Mouse (Mus musculus) MEL-GATA-1-ER (cell line): ENCODE measurements around the gene Armc7.

Source experiments
- DNase-seq: peaks from one replicate; pipeline ENCODE4 v3.0.0-alpha.2; 2012; ENCODE audit warnings: low read depth; ENCODE audit errors: extremely low read depth

Armc7 gene

GRCm38 (mm10) chr11:115475025-115475757, at the start of gene Armc7:
Armc7 (plus strand) TSS chr11:115475667.
- DNase-seq, result peak; percentile 92

DNA sequence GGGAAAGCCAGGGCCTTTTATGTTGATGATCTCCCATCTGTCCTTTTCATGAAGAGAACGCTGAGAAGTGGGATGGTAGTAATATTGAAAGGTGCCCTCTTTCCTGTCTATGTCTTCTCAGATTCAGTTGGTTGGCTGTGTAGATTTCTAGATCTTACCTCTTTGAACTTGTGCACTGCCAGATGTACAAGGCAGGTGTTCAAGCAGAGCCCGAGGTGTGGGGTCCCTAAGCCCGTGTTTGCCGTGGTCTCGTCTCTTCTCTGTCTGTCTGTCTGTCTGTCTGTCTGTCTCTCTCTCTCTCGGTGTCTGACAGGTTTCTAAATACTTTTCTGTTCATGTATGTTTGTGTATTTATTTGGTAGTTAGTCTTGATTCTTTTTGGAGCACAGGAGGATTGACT, 49.8 kb upstream of the Armc7 start:
- DNase-seq, result no peak

DNA sequence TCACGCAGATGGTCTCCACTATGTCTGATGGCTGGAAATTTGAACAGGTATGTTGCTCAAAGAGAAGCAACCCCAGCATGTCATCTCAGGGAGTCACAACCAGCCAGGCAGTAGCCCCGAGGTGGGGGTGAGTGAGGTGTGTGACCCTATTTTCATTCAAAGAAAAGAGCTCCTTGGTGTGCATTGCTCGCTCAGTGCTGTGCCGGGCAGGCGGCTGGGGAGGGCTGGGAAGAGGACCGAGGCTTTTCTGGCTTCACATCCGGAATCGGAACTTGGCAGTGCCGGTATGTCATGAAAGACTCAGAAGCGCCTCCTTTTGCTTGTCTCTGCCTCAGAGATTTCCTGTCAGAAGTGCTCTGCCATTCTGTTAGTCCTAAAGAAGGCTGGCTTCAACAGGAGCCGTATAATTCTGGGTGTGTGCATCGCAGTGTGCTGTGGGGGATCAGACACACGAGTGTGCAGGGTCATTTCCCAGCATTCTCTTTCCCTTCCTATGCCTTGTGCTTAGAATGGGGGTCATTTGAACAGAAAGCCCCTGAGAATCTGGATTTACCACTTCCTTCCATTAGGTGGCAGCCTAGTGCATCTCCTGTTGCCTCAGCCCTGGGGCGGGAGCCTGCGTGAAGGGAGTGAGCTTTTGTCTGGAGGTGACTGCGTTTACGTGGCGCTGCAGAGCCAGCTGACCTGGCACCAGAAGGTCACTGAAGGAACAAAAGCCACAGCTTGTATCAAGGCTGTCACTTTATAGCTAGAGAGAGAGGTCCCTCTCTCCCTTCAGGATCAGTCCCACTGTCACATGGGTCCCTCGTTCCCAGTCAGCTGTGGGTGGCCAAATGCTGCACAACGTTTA, 47.8 kb upstream of the Armc7 start:
- no peak for DNase-seq

- no peak for DNase-seq
Observed at GRCm38 (mm10) chr11:115429307-115429706, 46.2 kb upstream of the Armc7 start.

DNA sequence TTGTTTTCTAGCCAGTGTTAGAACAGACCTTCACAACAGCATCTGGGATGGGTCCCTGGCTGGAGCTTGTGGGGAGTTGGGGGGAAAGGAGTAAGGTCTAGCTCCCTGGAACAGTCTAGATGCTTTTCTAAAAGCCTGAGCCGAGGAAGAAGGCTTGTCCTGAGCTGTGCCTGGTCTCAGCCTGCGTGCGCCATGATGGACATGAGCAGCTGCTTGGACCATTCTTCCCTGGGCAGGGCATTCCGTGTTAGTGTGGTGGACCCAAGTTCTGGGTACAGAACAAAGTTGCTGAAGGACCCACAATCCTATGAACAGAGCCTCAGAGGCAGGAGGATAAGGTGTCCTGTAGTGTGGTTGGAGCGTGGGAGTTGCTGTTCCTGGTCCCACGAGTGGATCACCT, 44.9 kb upstream of the Armc7 start:
- DNase-seq, result no peak

GRCm38 (mm10) chr11:115432814-115433213, 42.7 kb upstream of the Armc7 start:
- no peak for DNase-seq

GRCm38 (mm10) chr11:115433342-115433741, 42.1 kb upstream of the Armc7 start:
- no peak for DNase-seq

DNA sequence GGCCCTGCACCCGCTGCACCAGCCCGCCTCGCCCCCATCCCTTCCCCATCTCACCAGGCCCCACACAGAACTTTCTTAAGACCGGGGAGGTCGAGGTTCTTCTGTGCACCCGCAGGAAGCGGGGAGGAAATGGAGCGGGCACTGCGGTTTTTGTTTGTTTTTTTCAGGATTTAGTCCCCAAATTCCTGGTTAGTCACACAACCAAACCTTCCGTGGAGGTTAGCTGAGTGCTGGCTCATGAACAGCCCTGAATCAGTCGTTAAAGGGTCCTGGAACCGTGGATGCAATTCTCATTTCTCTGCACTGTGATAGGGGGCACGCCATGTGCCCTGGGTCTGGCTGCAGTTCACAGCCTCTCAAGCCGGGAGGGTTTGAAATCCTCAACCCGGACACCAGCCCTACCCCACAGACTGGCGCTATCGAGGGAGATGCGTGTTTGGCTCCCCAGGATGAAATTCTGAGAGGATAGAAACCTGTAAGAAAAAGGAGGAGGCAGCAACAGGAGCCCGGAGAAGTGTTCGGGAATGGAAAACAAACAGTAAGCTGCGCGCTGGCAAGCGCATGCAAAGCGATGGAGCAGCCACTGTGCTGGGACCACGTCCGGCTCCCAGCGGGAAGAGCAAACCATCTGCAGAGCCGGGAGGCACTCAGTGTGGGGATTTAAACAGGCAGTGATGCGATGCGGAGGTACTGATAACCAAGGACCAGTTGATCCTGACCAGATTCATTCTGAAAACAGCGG, 39.7 kb upstream of the Armc7 start:
- no peak for DNase-seq

DNA sequence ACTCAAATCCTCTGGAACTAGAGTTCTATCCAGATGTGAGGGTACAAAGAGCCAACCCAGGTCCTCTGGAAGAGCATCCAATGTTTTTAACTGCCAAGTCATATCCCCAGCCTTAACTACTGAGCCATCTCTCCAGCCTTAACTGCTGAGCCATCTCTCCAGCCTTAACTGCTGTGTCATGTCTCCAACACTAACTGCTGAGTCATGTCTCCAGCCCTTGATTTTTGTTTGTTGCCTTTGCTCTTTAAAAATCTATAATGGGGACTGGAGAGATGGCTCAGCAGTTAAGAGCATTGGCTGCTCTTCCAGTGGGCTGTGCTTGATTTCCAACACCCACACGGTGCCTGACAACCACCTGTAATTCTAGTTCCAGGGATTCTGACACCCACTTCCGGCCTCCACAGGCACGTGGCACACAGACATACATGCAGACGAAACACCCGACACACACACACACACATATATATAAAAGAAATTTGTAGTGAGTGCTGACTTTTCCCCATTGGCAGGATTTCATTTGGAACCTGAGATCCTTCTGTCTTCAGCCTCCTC, 37.8 kb upstream of the Armc7 start:
- DNase-seq, result no peak

GRCm38 (mm10) chr11:115439326-115439725, 36.1 kb upstream of the Armc7 start:
- DNase-seq, result no peak

- no peak for DNase-seq
Observed at GRCm38 (mm10) chr11:115439906-115440595, 35.4 kb upstream of the Armc7 start, which contains the start of gene Trim80. Trim80 (plus strand) TSS chr11:115440545.

DNA sequence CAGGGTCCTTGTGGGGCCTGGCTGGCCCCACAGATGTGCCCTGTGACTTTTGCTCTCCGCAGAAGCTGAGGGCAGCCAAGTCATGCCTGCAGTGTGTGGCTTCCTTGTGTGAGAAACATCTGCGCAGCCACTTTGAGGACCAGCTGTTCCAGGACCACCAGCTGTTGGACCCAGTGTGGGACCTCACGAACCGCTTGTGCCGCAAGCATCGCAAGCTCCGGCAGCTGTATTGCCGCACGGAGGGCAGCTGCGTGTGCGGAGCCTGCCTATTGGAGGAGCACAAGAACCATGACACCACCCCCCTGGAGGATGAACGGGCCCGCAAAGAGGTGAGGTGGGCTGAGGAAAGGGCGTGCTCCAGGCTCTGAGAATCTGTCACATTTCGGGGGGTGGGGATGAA, 34.0 kb upstream of the Armc7 start:
- DNase-seq, result no peak

DNA sequence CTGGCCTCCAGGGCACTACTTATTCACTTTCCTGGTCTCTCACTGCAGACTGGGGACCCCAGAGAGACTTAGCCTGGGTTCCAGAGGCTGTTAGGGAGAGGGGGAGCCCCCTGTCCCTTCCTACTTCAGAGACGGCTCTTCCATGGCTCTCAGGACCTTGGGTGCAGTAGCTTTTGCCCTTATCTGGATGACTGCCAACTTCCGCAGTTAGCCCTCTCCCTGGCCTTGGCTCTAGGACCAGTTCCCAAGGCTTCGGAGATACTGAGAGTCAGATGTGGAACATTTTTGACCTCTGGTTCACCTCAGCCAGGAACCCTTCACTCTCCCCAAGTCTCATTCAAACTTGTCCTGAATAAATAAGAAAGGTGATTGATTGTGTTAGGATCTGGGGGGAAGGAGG, 28.6 kb upstream of the Armc7 start:
- DNase-seq, result no peak

GRCm38 (mm10) chr11:115447321-115447885, 28.1 kb upstream of the Armc7 start:
- no peak for DNase-seq

DNA sequence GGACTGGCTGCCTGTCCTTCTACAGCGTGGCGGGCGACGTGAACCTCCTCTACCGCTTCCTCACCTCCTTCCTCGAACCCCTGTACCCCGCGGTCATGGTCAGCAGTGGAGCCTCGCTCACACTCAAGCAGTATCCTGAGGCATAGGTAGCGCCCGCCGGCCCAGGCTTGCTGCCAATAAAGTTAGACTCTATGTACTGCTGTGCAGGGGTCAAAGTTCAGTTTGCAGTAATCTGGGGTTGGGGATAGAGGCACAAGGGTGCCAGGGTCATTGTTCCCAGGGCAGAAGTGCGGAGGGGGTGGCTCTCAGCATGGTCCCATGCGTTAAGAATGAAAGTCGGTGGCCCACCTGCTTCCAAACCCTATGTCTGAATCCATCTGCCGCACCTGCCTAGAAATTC, 27.4 kb upstream of the Armc7 start:
- no peak for DNase-seq

GRCm38 (mm10) chr11:115448998-115449397, 26.5 kb upstream of the Armc7 start:
- DNase-seq, result no peak

- DNase-seq, result no peak
Observed at GRCm38 (mm10) chr11:115450176-115450575, 25.3 kb upstream of the Armc7 start.

DNA sequence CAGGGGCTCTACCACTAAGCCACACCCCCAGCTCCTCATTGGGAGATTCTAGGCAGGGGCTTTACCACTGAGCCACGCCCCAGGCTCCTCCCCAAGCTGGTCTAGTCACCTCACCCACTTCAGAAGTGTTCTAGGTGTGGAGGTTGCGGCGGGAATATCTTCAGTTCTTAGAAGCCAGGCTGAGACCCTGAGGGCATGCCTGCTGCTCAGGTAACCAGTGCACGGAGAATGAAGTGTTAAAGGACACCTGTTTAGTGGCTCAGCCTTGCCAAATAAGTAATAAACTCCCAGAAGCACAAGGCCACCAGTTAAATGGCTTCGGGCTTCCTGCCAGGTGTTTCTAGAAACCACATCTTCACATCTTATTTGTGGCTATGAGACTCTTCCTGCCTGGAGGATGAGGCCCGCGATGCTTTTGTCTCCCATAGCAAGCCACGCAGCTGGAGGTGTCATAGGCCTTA, 23.7 kb upstream of the Armc7 start:
- DNase-seq, result no peak

- no peak for DNase-seq
Observed at GRCm38 (mm10) chr11:115452281-115452860, 23.1 kb upstream of the Armc7 start.

DNA sequence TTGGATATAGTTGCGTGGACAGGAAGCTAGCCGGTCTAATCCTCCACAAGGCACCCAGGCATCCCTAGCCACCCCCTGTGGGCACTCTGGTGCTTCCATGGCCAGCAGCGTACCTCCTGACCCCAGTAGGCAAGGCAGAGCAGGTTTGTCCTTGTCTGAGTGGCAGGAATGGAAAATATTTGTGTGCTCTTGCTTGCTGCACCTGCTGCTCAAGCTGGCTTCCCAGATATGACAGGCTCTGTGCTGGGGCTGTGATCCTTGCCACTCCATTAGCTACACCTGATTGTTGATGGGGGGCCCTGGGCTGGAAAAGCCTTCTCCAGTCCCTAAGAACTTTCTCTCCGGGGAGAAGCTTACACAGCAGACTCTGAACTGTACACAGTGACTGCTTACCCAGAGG, 22.2 kb upstream of the Armc7 start:
- no peak for DNase-seq
